Mouse (Mus musculus) liver, adult 2 months (tissue): ENCODE measurements at regions not wholly inside any gene's neighbourhood (a gene's known extent, or its start where the extent isn't known, plus 50 kb on each side); places are given as distances from the start of the nearest gene placed in this dataset.

Experiments
- CTCF ChIP-seq: fragments of 200-500 bp; IDR thresholded peaks from 2 replicates; pipeline ENCODE4 v1.5.1; 2011; ENCODE audit warnings: low read depth, low read length, control low read depth
- POLR2A ChIP-seq: fragments of 200-500 bp; IDR thresholded peaks from 2 replicates; pipeline ENCODE4 v1.6.1; 2011; ENCODE audit warnings: low read length, control low read depth; ENCODE audit not compliant: insufficient read depth; ENCODE audit errors: extremely low read depth

DNA sequence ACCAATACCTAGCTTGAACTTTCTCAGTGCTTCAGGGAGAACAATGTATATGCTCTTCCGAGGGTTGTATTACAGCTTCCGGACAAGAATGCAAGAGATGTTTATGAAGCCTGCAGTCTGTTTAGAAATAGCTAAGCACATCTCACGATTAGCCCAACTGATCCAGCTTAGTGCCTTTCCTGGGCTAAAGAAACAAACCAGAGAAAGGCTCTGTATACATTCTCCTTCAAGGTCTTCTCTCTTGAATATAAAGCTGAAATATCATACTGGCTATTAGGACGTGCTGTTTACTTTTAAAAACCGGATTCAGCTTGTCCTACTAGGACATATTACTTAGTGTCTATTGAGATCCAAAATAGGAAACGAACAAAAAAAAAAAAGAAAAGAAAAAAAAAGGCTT lies 87.9 kb upstream of the Efna5 start:
- TF ChIP-seq POLR2A (no peak), CTCF (no peak)
